Mouse (Mus musculus) heart, embryonic 10.5 days (tissue): ENCODE measurements around the gene Phactr1. TPM values are rescaled to one million over a fixed set of nuclear protein-coding genes. Genes with fewer than 3 reads are reported as not detected.

Experiments
- DNase-seq: peaks from one replicate; pipeline ENCODE4 v3.0.0-alpha.2; 2017; ENCODE audit warnings: low spot score
- H3K27ac ChIP-seq: fragments of 300-500 bp; sonication (generic); 2 replicates; pipeline ENCODE4 v1.5.1; 2016; ENCODE audit warnings: mild to moderate bottlenecking
- H3K27me3 ChIP-seq: fragments of 300-500 bp; sonication (generic); 2 replicates; pipeline ENCODE4 v1.6.1; 2016; ENCODE audit warnings: mild to moderate bottlenecking; ENCODE audit not compliant: poor library complexity, insufficient read depth, severe bottlenecking
- H3K36me3 ChIP-seq: fragments of 300-500 bp; sonication (generic); 2 replicates; pipeline ENCODE4 v1.6.1; 2016; ENCODE audit warnings: mild to moderate bottlenecking, moderate library complexity
- H3K4me1 ChIP-seq: fragments of 300-500 bp; sonication (generic); 2 replicates; pipeline ENCODE4 v1.6.1; 2016; ENCODE audit warnings: mild to moderate bottlenecking
- H3K4me3 ChIP-seq: fragments of 300-500 bp; sonication (generic); 2 replicates; pipeline ENCODE4 v1.5.1; 2016; ENCODE audit warnings: mild to moderate bottlenecking, moderate library complexity
- H3K9me3 ChIP-seq: fragments of 300-500 bp; sonication (generic); 2 replicates; pipeline ENCODE4 v1.6.1; 2016; ENCODE audit warnings: mild to moderate bottlenecking, moderate library complexity
- WGBS: fragments of 180-500 bp; shearing (Covaris S2); methylation state at CpG from one replicate; pipeline ENCODE4 v1.1.7; 2016; 5-methylcytosine and 5-hydroxymethylcytosine counted together
- polyA plus RNA-seq: library from polyadenylated mRNA; unstranded; fragments of >200 nt; fragmentation: Nextera tagmentation; extraction: Ambion mirVana; gene quantifications from 2 replicates; pipeline ENCODE4 v1.2.1, GENCODE M21; 2016

The Phactr1 gene
- polyA plus RNA-seq, 1 experiment from 2014 or later, result 4.1 TPM

GRCm38 (mm10) chr13:43104496-43104895 is 424.1 kb downstream of the Phactr1 start:
- H3K4me1 ChIP-seq, result peaks cover 19% of the 10 kb centered on the region
- 94% methylated on average over 9 of the region's 9 CpGs for WGBS
- H3K27me3 ChIP-seq, result no peaks in the 10 kb centered on the region
- no peak for DNase-seq
- H3K9me3 ChIP-seq, result peaks cover 5% of the 10 kb centered on the region
- H3K4me3 ChIP-seq, result no peak overlapping the region
- H3K27ac ChIP-seq, result no peak overlapping the region
- no peaks in the 10 kb centered on the region for H3K36me3 ChIP-seq

DNA sequence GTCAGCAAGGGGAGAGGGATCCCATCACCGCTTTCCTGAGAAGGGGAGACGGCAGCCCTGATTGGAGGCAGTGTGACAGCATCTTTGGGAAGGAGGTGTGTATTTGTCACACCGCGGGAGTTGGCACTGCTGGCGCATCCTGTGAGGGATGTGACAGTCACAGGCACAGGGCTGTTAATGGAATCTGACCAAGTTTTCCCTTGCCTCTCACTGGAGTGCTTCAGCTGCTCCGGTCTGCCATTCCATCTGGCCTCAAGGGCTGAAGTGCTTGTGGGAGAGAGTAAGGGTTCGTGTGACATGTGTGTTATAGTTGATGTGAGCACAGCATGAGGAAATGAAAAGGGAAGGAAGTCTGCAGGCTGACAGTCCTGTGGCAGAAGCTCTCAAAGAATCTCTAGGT is 431.9 kb downstream of the Phactr1 start:
- Histone ChIP-seq H3K27ac (no peak overlapping the region), H3K36me3 (no peaks in the 10 kb centered on the region), H3K4me1 (0 out of 2 replicates have a peak, but pooled peaks cover 2% of the 10 kb centered on the region), H3K9me3 (no peaks in the 10 kb centered on the region), H3K27me3 (no peaks in the 10 kb centered on the region), H3K4me3 (no peak overlapping the region)
- no peak for DNase-seq
- 64% methylated on average over 7 of the region's 7 CpGs for WGBS

DNA sequence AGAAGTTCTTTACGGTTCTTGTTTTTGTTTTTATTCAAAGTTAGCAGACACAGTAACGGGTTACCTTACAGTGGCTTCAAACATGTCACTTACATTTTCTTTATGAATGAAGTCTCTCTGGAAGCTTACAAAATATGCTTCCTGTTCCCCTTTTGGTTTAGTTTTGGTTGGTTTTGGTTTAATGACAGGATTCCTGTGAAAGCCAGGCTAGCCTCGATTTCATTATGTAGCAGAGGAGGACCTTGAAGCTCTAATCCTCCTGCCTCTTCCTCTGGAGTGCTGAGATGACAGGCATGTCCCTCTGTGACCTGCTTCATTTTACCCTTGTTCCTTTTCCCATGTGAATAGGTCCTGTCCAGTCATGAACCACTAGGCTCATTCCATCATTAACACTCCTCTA is 432.3 kb downstream of the Phactr1 start:
- H3K36me3 ChIP-seq, result no peaks in the 10 kb centered on the region
- whole genome bisulfite sequencing, result 80% methylated on average over 3 of the region's 3 CpGs

DNA sequence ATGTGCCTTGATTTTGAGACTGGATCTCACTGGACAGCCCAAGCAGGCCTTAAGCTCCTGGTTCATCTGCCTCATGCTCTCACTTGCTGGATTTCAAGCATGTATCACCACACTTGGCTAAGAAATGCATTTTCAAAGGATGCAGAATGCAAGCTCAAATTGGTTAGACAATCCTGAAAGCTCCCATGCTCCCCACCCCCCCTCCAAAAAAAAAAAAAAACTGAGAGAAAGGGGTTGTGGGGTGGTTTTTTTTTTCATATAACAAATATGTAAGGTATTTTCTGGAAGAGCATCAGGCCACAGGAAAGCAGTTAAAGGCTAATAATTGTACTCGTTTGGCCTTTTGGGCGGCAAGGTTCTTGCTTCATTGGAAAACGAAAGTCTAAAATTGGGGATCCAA is 432.7 kb downstream of the Phactr1 start:
- Histone ChIP-seq H3K4me3 (no peak overlapping the region), H3K27ac (no peak overlapping the region), H3K27me3 (no peaks in the 10 kb centered on the region), H3K36me3 (no peaks in the 10 kb centered on the region), H3K4me1 (0 out of 2 replicates have a peak, but pooled peaks cover 2% of the 10 kb centered on the region), H3K9me3 (no peaks in the 10 kb centered on the region)
- 90% methylated on average over 3 of the region's 3 CpGs for WGBS
- DNase-seq, result no peak

More for the DNA sequence above, 432.3 kb downstream of the Phactr1 start:
- H3K27ac ChIP-seq, result no peak overlapping the region
- H3K4me1 ChIP-seq, result 0 out of 2 replicates have a peak, but pooled peaks cover 2% of the 10 kb centered on the region
- no peak overlapping the region for H3K4me3 ChIP-seq
- H3K9me3 ChIP-seq, result no peaks in the 10 kb centered on the region
- DNase-seq, result no peak
- H3K27me3 ChIP-seq, result no peaks in the 10 kb centered on the region

DNA sequence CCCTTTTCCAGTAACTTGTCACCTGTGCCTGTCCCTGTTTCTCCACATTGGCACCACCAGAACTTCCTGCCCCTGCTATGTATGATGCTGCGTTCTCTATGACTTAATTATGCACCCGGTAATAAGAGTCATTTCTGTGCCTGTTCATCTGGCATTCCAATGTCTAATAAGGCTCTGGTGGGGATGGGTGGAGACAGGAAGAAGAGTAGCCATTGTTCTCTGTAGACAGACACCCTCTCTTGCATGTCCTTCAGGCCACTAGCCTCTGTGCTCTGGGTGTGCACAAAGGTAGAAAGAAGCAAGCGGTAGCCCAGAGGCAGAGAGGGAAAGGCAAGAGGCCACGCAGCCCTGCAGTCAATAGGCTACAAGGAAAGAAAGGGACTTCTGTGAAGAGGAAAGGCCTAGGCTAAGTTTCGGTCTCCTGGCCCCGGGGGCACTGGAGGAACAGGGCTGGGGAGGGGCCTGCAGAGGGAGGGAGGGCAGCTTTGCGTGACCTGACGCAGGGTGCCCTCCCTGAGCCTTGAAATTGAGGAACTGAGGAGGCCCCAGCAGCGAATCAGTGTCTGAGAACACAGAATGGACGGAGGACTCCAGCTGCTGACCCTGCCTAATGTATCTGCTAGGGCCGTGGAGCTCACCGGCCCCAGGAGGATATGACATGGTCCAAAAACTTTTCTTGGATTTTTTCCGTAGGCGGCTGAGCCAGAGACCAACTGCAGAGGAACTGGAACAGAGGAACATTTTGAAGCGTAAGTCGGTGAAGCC is 442.1 kb downstream of the Phactr1 start:
- Histone ChIP-seq H3K27ac (peak overlapping the region; percentile 32; the same call in 1 of the 2 replicates), H3K4me3 (no peak overlapping the region), H3K4me1 (peaks cover 19% of the 10 kb centered on the region), H3K9me3 (no peaks in the 10 kb centered on the region), H3K36me3 (no peaks in the 10 kb centered on the region), H3K27me3 (no peaks in the 10 kb centered on the region)
- DNase-seq, result no peak
- WGBS, result 61% methylated on average over 16 of the region's 16 CpGs

DNA sequence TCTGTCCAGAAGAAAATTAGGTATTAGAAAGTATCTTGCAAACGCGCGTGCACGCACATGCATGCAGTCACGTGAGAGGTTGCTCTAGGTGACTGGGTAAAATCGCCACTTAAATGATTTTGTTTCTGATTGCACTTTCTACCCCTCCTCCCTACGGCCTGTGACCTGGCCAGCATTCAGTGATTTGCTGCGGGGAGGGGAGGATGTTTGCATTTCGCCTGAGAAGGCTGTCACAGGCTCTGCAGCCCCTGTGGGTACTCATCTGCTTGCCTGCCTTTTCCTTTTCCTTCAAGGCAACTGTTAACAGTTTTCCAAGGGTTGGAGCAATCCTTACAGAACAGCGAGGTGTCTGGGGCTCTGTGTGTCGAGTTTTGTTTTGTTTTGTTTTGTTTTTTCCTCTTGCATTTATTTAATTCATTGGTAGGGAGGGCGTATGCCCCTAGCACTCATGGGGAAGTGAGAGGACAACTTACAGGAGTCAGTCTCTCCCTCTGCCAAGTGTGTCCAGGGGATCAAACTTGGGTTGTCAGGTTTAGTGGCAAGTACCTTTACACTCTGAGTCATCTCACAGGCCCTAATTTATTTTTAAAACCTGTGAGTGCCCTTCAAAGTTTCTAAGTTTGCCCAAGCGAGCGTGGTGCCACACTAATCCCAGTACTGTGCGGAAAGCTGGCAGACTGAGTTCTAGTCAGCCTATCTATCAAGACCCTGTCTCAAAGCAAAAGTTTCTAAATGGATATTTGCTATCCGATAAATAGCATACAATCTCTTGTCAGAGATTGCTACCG is 443.7 kb downstream of the Phactr1 start:
- H3K9me3 ChIP-seq, result no peaks in the 10 kb centered on the region
- 50% methylated on average over 17 of the region's 17 CpGs for WGBS
- no peak overlapping the region for H3K27ac ChIP-seq
- H3K36me3 ChIP-seq, result no peaks in the 10 kb centered on the region
- DNase-seq, result no peak
- no peak overlapping the region for H3K4me3 ChIP-seq
- peaks cover 19% of the 10 kb centered on the region for H3K4me1 ChIP-seq
- no peaks in the 10 kb centered on the region for H3K27me3 ChIP-seq

GRCm38 (mm10) chr13:43124683-43125074 is 444.3 kb downstream of the Phactr1 start:
- no peaks in the 10 kb centered on the region for H3K27me3 ChIP-seq
- no peaks in the 10 kb centered on the region for H3K36me3 ChIP-seq
- H3K4me1 ChIP-seq, result peaks cover 19% of the 10 kb centered on the region
- no peak for DNase-seq
- no peak overlapping the region for H3K27ac ChIP-seq
- H3K9me3 ChIP-seq, result no peaks in the 10 kb centered on the region
- 25% methylated on average over 4 of the region's 4 CpGs for WGBS
- no peak overlapping the region for H3K4me3 ChIP-seq

DNA sequence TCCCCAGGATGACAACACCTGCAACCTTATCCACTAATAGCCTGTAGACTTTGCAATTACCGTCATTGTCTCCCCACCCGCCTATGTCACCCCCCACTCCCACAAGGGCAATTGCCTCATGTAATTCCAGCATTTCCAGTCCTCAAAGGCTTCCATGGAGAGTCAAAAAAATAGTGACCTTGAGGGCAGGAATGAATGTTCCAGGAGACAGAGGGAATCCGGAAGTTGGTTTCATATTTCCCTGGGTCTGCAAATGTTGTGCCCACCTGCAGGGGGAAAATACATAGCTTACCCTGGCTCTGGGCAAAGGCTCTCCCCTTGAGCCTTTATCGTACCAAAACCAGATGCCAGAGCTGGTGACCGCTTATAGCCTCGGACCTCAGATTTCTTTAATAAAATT is 449.7 kb downstream of the Phactr1 start:
- Histone ChIP-seq H3K27ac (no peak overlapping the region), H3K4me1 (peaks cover 38% of the 10 kb centered on the region), H3K9me3 (no peaks in the 10 kb centered on the region), H3K27me3 (no peaks in the 10 kb centered on the region), H3K4me3 (no peak overlapping the region), H3K36me3 (no peaks in the 10 kb centered on the region)
- 77% methylated on average over 6 of the region's 6 CpGs for WGBS
- DNase-seq, result no peak

GRCm38 (mm10) chr13:43131741-43132191 is 451.3 kb downstream of the Phactr1 start:
- Histone ChIP-seq H3K36me3 (no peaks in the 10 kb centered on the region), H3K4me3 (no peak overlapping the region), H3K9me3 (no peaks in the 10 kb centered on the region), H3K27me3 (no peaks in the 10 kb centered on the region), H3K27ac (peak overlapping the region; percentile 82), H3K4me1 (peaks cover 38% of the 10 kb centered on the region)
- DNase-seq, result no peak
- WGBS, result 42% methylated on average over 10 of the region's 10 CpGs

- no peaks in the 10 kb centered on the region for H3K9me3 ChIP-seq
- H3K27ac ChIP-seq, result peak overlapping the region; percentile 82
- H3K4me1 ChIP-seq, result peaks cover 38% of the 10 kb centered on the region
- H3K4me3 ChIP-seq, result no peak overlapping the region
- no peaks in the 10 kb centered on the region for H3K27me3 ChIP-seq
- 65% methylated on average over 9 of the region's 9 CpGs for WGBS
- no peaks in the 10 kb centered on the region for H3K36me3 ChIP-seq
- no peak for DNase-seq
Observed at GRCm38 (mm10) chr13:43132859-43133258, 452.4 kb downstream of the Phactr1 start.

DNA sequence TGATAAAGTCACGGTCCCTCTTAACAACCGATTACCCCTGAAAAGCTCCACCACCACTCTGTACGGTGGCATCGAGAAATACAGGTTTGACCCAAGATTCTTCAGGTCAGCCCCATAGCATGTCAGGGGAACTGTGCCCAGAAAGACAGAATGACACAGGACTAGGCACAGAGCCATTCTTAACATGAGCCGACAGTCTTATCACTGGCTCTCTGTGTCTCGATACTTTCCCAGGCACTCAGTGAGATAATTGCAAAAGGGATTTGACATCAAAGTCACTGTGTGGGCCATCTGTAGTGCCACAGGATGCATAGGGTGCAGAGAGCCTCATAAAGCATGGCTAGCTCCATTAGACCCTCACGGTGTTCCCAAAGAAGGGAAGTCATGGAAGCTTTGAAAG is 453.0 kb downstream of the Phactr1 start:
- H3K27ac ChIP-seq, result peak overlapping the region; percentile 59; the same call in 1 of the 2 replicates

DNA sequence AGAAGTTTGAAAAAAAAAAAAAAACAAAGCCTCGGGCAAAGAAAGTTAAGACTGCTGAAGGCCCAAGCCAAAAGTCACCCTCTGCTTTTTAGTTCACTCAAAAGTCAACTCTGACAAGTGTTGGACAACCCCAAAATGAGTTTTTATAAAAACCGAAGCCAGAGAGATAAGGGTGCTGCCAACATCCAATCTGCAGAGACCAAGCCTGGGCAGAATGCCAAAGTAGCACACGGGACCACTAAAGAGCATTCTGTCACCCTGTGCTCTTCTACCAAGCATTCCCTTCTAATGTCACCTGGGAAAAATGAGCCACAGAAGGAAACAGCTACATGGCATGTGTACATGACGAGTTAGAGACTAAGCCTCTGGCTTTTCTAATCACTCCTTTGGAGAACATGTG is 454.0 kb downstream of the Phactr1 start:
- H3K9me3 ChIP-seq, result no peaks in the 10 kb centered on the region
- H3K27me3 ChIP-seq, result no peaks in the 10 kb centered on the region
- H3K36me3 ChIP-seq, result no peaks in the 10 kb centered on the region
- no peak overlapping the region for H3K4me3 ChIP-seq
- H3K27ac ChIP-seq, result peak overlapping the region; percentile 42; the same call in 1 of the 2 replicates
- WGBS, result 37% methylated on average over 4 of the region's 4 CpGs
- DNase-seq, result no peak
- H3K4me1 ChIP-seq, result peaks cover 38% of the 10 kb centered on the region

More for the DNA sequence above, 453.0 kb downstream of the Phactr1 start:
- no peaks in the 10 kb centered on the region for H3K27me3 ChIP-seq
- H3K36me3 ChIP-seq, result no peaks in the 10 kb centered on the region
- WGBS, result 30% methylated on average over 7 of the region's 7 CpGs
- peaks cover 38% of the 10 kb centered on the region for H3K4me1 ChIP-seq
- no peaks in the 10 kb centered on the region for H3K9me3 ChIP-seq
- no peak overlapping the region for H3K4me3 ChIP-seq
- no peak for DNase-seq
